Mouse (Mus musculus): ENCODE data around the gene Mmp19. TPM values are rescaled to one million over a fixed set of nuclear protein-coding genes. Genes with fewer than 3 reads are reported as not detected.
"Not testable (repeated sequence)": the region's sequence is repeated elsewhere in the genome, so short reads cannot be mapped to it uniquely, and the experiment has no call there.

The Mmp19 gene
- polyA plus RNA-seq, 1 experiment from 2014 or later = 0.73 TPM

DNA sequence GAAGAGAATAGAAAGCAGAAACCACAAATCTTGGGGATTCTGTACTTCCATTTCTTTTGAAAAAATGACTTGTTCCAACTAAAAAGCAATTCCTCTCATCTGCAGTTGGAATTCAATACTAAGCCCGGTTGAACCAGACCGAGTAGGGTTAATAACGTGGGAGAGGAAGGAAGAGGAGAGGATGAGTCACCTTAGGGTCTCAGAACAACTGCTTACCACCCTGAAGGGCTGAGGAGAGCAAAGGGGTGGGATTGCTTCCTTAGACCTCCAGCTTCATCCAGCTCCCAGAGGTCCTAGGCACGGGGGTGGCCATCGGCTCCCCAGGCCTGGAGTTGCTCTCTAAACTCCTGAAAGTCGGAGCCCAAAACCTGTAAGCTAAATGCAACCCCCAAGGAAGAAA lies 12.7 kb downstream of the Mmp19 start:
- Histone ChIP-seq H3K9ac (peak overlapping the region; percentile 73), H3K4me2 (peak overlapping the region; percentile 79), H3K4me3 (peak overlapping the region; percentile 54), H3K36me3 (0 out of 2 replicates have a peak, but pooled peaks cover 4% of the 10 kb centered on the region), H3K27me3 (no peaks in the 10 kb centered on the region), H3K4me1 (replicated peaks) (peaks cover 46% of the 10 kb centered on the region), H3K9me3 (no peaks in the 10 kb centered on the region), H3K27ac (replicated peaks) (peak overlapping the region; percentile 91)
- ATAC-seq (ENCODE audit: low FRiP score, low read depth) = no peak
- WGBS = 22% methylated on average over 6 of the region's 6 CpGs

DNA sequence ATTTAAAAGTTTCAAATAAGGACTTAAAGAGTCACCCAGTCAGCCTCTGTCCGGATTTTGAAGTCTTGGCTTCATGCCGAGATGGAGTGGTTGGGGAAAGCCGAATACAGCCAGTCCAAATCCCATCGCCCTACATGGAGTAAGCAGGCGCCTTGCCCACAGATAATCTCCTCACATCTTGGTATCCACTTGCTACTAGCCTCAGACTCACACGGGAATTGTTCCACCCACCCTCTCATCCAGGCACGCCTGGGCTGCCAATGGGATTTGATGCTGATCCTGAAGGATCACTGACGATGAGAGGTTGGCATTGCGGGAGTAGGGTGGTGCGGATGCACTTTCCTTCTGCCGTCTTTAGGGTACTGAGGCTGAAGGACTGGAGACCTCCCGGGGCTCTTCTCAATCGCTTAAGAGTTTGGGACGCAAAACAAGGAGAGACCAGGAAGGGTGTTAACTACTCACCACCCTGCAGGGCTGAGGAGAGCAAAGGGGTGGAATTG lies 13.1 kb downstream of the Mmp19 start, which contains the start of gene Dnajc14:
Gene Dnajc14 (plus strand): TSS at position 292 of the 500 bp plus-strand sequence.
- H3K4me2 ChIP-seq = peak within 1 kb of the TSS; percentile 79
- peaks cover 50% of the 10 kb centered on the region for H3K4me1 ChIP-seq (replicated peaks)
- peak within 1 kb of the TSS; percentile 73 for H3K9ac ChIP-seq
- no peaks in the 10 kb centered on the region for H3K27me3 ChIP-seq
- no peaks in the 10 kb centered on the region for H3K36me3 ChIP-seq
- peak within 1 kb of the TSS; percentile 54 for H3K4me3 ChIP-seq
- H3K9me3 ChIP-seq = no peaks in the 10 kb centered on the region
- WGBS = under 1% methylated on average over 14 of the region's 14 CpGs
- ATAC-seq (ENCODE audit: low FRiP score, low read depth) = peak; percentile 9
- peak within 1 kb of the TSS; percentile 91 for H3K27ac ChIP-seq (replicated peaks)

DNA sequence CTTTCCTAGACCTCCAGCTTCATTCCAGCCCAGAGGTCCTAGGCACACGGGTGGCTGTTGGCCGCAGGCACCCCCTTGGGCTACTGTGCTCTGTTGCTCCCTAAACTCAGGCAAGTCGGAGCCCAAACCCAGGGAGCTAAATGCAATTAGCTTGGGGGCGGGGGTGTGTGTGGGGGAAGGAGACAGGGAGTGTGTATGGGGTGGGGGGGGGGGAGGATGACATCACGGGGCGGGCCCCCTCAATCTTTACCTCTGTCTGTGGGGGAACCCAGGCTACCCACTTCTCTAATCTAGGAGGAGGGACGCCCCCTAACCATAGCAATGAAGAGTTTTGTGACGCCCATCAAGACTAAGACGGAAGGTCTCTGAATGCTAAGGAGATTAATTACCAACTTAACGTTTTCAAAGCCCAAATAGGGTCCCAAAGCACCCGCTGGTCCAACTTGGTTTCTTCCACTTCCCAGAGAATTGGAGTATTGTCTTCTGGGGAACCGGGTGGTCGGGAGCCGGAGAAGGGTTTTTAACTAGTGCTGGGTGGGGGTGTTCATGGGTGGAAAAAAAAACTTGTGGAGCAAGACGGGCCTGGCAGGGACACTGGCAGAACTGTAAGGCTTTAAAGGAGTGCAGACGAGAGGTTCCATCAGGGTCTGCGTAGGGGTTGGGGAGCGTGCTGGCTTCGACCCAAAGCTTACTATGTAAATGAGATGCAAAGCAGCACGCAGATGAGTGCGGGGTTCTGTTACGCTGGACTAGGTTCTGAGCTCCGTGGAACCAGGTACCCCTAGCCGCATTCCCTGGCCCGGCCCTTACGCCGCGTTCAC lies 13.8 kb downstream of the Mmp19 start, which contains the start of gene Tmem198b:
Gene Tmem198b (minus strand): TSS at position 100 of the 821 bp plus-strand sequence.
- peak within 1 kb of the TSS; percentile 54 for H3K4me3 ChIP-seq
- under 1% methylated on average over 27 of the region's 28 CpGs for WGBS

DNA sequence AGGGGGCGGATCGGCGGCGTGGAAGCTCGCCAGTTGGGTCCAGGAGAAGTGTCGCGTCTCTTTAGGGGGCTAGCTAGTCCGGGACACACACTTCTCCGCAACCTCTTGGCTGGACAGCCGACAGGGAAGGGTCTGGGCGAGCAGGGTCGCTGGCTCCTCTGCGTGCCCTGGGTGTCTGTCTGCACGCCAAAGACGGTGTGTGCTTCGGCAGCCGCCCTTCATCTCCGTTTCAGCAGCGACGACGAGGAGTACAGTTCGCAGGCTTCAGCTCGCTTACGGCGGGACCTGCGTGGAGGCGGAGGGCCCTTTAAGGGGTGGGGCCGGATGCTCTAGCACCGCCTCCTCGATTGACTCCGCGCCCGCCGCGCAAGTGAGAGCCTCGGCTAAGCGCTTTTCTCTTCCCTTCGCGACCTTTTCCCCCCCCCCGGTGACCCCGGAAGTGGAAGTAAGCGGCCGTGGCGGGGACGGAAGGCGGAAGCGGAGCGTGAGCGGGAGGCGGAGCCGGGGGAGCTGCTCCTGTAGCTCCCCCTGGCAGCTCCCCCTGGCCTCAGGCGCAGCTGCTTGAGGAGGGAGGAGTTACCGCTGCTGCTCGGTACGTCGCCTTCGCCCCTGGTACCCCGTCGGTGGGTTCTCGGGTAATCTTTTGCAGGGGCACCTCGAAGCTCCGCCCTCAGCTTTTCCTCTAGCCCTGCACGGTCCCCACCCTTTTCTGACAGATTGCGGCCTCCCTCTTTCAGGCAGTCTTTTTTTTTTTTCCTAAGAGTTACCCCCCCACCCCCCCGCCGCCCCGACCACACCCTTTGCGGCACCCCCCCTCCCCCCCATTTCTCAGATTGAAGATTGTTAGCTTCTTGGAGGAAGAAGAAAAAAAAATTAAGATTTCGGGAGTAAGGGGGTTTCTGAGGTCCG lies 14.6 kb downstream of the Mmp19 start:
- WGBS = 1% methylated on average over 67 of the region's 70 CpGs
- Histone ChIP-seq H3K4me3 (peak overlapping the region; percentile 54), H3K4me2 (peak overlapping the region; percentile 79), H3K27ac (replicated peaks) (peak overlapping the region; percentile 91), H3K36me3 (no peaks in the 10 kb centered on the region), H3K9me3 (no peaks in the 10 kb centered on the region), H3K27me3 (no peaks in the 10 kb centered on the region), H3K4me1 (replicated peaks) (peaks cover 66% of the 10 kb centered on the region), H3K9ac (peak overlapping the region; percentile 73)
- ATAC-seq (ENCODE audit: low FRiP score, low read depth) = peak; percentile 94

More for the DNA sequence above, 13.8 kb downstream of the Mmp19 start, which contains the start of gene Tmem198b:
- Histone ChIP-seq H3K9ac (peak within 1 kb of the TSS; percentile 73), H3K27ac (replicated peaks) (peak within 1 kb of the TSS; percentile 91), H3K4me2 (peak within 1 kb of the TSS; percentile 79), H3K27me3 (no peaks in the 10 kb centered on the region), H3K36me3 (no peaks in the 10 kb centered on the region), H3K9me3 (no peaks in the 10 kb centered on the region), H3K4me1 (replicated peaks) (peaks cover 57% of the 10 kb centered on the region)
- ATAC-seq (ENCODE audit: low FRiP score, low read depth) = peak; percentile 67

DNA sequence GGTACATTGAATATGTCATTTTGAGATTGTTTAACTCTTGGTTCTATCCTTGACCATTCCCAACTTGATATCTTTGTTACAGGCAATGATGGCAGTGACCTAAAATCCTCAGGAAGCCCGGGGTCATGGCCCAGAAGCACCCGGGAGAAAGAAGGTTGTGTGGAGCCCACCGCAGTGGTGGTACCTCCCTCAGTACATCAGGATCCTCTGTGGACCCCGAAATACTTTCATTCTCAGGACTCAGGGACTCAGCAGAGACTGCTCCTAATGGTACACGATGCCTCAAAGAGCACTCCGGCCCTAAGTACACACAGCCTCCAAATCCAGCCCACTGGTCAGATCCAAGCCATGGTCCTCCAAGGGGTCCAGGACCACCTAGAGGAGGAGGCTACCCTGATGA lies 15.4 kb downstream of the Mmp19 start:
- Histone ChIP-seq H3K27me3 (no peaks in the 10 kb centered on the region), H3K4me2 (peak overlapping the region; percentile 79), H3K9ac (peak overlapping the region; percentile 61), H3K36me3 (no peaks in the 10 kb centered on the region), H3K9me3 (no peaks in the 10 kb centered on the region), H3K4me1 (replicated peaks) (peaks cover 67% of the 10 kb centered on the region), H3K4me3 (peak overlapping the region; percentile 54), H3K27ac (replicated peaks) (peak overlapping the region; percentile 91)
- no peak for ATAC-seq (ENCODE audit: low FRiP score, low read depth)
- 51% methylated on average over 6 of the region's 6 CpGs for WGBS

DNA sequence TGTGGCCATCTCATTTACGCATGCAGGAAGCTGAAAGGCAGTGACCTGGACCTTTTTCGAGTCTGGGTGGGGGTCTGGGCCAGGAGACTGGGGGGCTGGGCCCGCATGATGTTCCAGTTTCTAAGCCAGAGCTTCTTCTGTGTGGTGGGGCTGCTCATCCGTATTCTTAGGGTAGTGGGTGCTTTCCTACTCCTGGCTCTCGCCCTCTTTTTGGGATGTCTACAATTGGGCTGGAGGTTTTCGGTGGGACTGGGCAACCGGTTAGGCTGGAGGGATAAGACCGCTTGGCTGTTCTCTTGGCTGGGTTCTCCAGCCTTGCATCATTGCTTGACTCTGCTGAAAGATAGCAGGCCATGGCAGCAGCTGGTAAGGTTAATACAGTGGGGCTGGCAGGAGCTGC lies 16.3 kb downstream of the Mmp19 start:
- WGBS = 89% methylated on average over 8 of the region's 8 CpGs
- Histone ChIP-seq H3K9me3 (no peaks in the 10 kb centered on the region), H3K4me2 (peak overlapping the region; percentile 79), H3K4me1 (replicated peaks) (peaks cover 64% of the 10 kb centered on the region), H3K36me3 (no peaks in the 10 kb centered on the region), H3K4me3 (peak overlapping the region; percentile 54), H3K27ac (replicated peaks) (no peak overlapping the region), H3K27me3 (no peaks in the 10 kb centered on the region), H3K9ac (no peak overlapping the region)
- ATAC-seq (ENCODE audit: low FRiP score, low read depth) = no peak

DNA sequence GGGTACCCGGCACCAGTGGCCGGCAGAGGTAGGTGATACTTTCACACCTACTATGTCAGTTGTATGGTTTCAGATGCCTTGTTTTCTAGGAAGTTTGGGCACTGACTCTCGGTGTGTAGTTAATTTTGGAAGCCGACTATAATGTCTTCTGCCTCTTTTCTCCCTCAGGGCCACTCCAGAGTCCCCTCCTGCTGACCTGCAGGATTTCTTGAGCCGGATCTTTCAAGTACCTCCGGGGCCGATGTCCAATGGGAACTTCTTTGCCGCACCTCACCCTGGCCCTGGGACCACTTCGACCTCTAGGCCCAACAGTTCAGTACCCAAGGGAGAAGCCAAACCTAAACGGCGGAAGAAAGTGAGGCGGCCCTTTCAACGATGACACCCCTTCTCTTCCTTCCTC lies 26.3 kb downstream of the Mmp19 start, which contains the start of gene Sarnp:
Gene Sarnp (plus strand): TSS at position 301 of the 400 bp plus-strand sequence.
- H3K27me3 ChIP-seq = no peaks in the 10 kb centered on the region
- no peak within 1 kb of the TSS for H3K4me2 ChIP-seq
- no peak within 1 kb of the TSS for H3K9ac ChIP-seq
- no peak within 1 kb of the TSS for H3K4me3 ChIP-seq
- peaks cover 58% of the 10 kb centered on the region for H3K36me3 ChIP-seq
- WGBS = 93% methylated on average over 13 of the region's 13 CpGs
- H3K4me1 ChIP-seq (replicated peaks) = peaks cover 8% of the 10 kb centered on the region; the same call in 1 of the 2 replicates
- no peak within 1 kb of the TSS for H3K27ac ChIP-seq (replicated peaks)
- ATAC-seq (ENCODE audit: low FRiP score, low read depth) = no peak
- no peaks in the 10 kb centered on the region for H3K9me3 ChIP-seq

DNA sequence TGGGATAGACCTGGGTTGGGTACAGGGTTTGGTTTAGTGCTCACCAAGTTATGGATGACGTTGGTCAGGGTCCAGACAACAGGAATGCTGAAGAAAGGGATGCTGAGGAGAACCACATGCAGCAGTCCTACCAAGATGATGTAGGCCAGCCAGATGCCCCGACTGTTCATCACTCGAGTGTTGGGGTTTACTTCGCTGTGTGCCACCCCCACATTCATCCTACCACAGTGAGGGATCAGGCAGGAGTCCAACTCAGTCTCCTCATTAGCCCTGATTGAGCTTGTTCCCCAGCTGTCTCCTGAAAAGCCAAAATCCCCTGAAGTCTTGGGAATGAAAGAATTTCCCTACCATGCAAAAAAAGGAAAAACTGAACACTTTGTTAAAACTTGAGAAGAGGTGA lies 29.5 kb downstream of the Mmp19 start:
- no peak overlapping the region for H3K4me3 ChIP-seq
- H3K9me3 ChIP-seq = no peaks in the 10 kb centered on the region
- ATAC-seq (ENCODE audit: low FRiP score, low read depth) = no peak
- peaks cover 20% of the 10 kb centered on the region for H3K4me1 ChIP-seq (replicated peaks)
- H3K36me3 ChIP-seq = peaks cover 44% of the 10 kb centered on the region
- no peaks in the 10 kb centered on the region for H3K27me3 ChIP-seq
- no peak overlapping the region for H3K4me2 ChIP-seq
- no peak overlapping the region for H3K9ac ChIP-seq
- WGBS = 94% methylated on average over 4 of the region's 4 CpGs
- H3K27ac ChIP-seq (replicated peaks) = no peak overlapping the region

DNA sequence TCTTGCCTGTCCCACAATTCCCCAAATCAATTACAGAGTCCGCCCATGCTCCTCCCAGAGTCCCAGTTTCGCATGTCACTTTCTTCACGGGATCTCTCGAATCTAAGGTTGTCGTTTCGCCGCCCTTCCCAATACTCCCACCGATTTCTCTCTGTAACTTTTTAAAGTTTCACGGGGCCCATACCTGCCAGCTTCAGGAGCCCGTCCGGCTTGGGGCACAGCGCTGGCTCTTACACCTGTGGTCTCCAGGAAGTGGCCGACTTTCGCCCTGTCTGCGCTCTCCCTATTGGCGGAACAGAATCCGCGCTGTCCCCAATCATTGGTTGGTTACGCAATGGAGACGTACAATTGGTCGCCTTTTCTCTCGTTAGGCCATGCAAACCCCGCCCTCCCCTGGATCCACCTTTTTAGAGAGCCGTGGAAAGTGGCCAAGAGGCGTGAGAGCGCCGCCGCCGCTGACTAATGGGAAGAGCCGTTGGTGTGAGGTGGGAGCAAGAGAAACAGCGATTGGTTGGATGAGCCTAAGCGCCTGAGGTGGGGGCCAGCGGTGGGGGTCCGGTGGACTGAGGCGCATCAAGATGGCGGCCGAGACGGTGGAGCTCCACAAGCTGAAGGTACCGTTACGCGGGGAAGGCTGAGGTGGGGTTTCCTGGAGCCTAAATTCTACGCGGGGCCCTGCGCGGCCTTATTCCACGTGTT lies 30.8 kb downstream of the Mmp19 start, which contains the start of gene Ormdl2:
Gene Ormdl2 (minus strand): TSS at position 288 of the 699 bp plus-strand sequence.
- Histone ChIP-seq H3K4me1 (replicated peaks) (peaks cover 20% of the 10 kb centered on the region), H3K36me3 (peaks cover 32% of the 10 kb centered on the region), H3K4me3 (peak within 1 kb of the TSS; percentile 55), H3K9ac (peak within 1 kb of the TSS; percentile 42), H3K4me2 (peak within 1 kb of the TSS; percentile 74), H3K9me3 (no peaks in the 10 kb centered on the region), H3K27me3 (no peaks in the 10 kb centered on the region), H3K27ac (replicated peaks) (peak within 1 kb of the TSS; percentile 60)
- peak; percentile 99 for ATAC-seq (ENCODE audit: low FRiP score, low read depth)
- WGBS = under 1% methylated on average over 46 of the region's 46 CpGs

DNA sequence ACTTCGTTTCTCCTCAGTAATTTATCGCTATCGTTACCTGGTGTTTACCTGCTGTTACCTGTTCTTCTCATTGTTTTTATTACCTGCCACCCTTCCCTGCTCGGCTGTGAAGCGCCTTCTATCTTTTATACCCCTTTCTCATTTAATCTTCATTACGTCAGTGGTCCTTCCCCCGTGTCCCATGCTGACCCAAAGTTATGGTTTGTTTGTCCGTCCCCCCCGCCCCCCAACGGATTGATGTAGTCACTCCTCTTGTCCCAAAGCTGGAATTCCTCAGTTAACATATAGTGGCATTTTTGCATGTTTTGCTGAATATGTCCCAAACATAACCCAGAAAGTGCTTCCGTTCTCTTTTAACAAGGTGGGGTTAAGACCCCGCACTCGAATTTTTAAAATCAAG lies 31.4 kb downstream of the Mmp19 start:
- Histone ChIP-seq H3K9me3 (no peaks in the 10 kb centered on the region), H3K27ac (replicated peaks) (peak overlapping the region; percentile 60), H3K4me3 (peak overlapping the region; percentile 55), H3K4me2 (peak overlapping the region; percentile 74), H3K9ac (peak overlapping the region; percentile 42), H3K36me3 (peaks cover 26% of the 10 kb centered on the region), H3K4me1 (replicated peaks) (peaks cover 20% of the 10 kb centered on the region), H3K27me3 (no peaks in the 10 kb centered on the region)
- WGBS = 4% methylated on average over 13 of the region's 13 CpGs
- no peak for ATAC-seq (ENCODE audit: low FRiP score, low read depth)

DNA sequence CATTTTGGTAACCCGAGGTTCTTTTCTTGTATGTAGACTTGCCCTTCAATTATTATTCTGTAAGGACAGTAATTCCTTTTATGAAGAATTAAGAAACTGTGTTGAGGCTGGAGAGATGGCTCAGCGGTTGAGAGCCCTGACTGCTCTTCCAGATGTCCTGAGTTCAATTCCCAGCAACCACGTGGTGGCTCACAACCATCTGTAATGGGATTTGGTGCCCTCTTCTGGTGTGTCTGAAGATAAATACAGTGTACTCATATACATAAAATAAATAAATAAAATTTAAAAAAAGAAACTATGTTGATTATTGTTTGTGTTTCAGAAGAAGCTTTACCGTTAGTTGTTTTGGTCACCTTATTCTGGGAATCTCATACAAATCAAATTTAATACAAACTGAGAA lies 32.4 kb downstream of the Mmp19 start:
- ATAC-seq (ENCODE audit: low FRiP score, low read depth) = not testable (repeated sequence)
- 78% methylated on average over 4 of the region's 4 CpGs for WGBS
- H3K4me3 ChIP-seq = peak overlapping the region; percentile 55

More for the DNA sequence above, 32.4 kb downstream of the Mmp19 start:
- peaks cover 17% of the 10 kb centered on the region for H3K36me3 ChIP-seq
- H3K9ac ChIP-seq; H3K27ac ChIP-seq (replicated peaks); H3K9me3 ChIP-seq; H3K27me3 ChIP-seq: not testable (repeated sequence)
- peaks cover 20% of the 10 kb centered on the region for H3K4me1 ChIP-seq (replicated peaks)
- peak overlapping the region; percentile 74 for H3K4me2 ChIP-seq

Measured in hindbrain, embryonic 15.5 days (tissue).